Mouse (Mus musculus) embryonic facial prominence, embryonic 11.5 days (tissue): ENCODE data around the gene Prkag1. TPM values are rescaled to one million over a fixed set of nuclear protein-coding genes. Genes with fewer than 3 reads are reported as not detected.

Experiments
- ATAC-seq: fragments of 200-750 bp; cut with Nextera tagmentation; replicated peaks from 2 replicates; pipeline ENCODE4 v1.8.0; 2017; ENCODE audit warnings: low read depth; ENCODE audit not compliant: insufficient number of reproducible peaks, low FRiP score, low TSS enrichment
- DNase-seq: peaks from one replicate; pipeline ENCODE4 v3.0.0-alpha.2; 2015; ENCODE audit warnings: low spot score
- H3K27ac ChIP-seq: fragments of 300-500 bp; sonication (generic); replicated peaks from 2 replicates; pipeline ENCODE4 v1.5.1; 2014; ENCODE audit warnings: mild to moderate bottlenecking, low read depth, low read length, control low read depth
- H3K27me3 ChIP-seq: fragments of 300-500 bp; sonication (generic); 2 replicates; pipeline ENCODE4 v1.6.1; 2014; ENCODE audit warnings: mild to moderate bottlenecking, low read length, moderate library complexity, mixed read lengths; ENCODE audit not compliant: control insufficient read depth, insufficient read depth
- H3K36me3 ChIP-seq: fragments of 300-500 bp; sonication (generic); replicated peaks from 2 replicates; pipeline ENCODE4 v1.6.1; 2014; ENCODE audit warnings: low read depth, mild to moderate bottlenecking, low read length, moderate library complexity, mixed read lengths; ENCODE audit not compliant: control insufficient read depth, insufficient read depth
- H3K4me1 ChIP-seq: fragments of 300-500 bp; sonication (generic); 2 replicates; pipeline ENCODE4 v1.6.1; 2014; ENCODE audit warnings: low read length, mixed read lengths; ENCODE audit not compliant: control insufficient read depth, insufficient read depth
- H3K4me2 ChIP-seq: fragments of 300-500 bp; sonication (generic); 2 replicates; pipeline ENCODE4 v1.6.1; 2014; ENCODE audit warnings: low read depth, mild to moderate bottlenecking, control low read depth, low read length, moderate library complexity
- H3K4me3 ChIP-seq: fragments of 300-500 bp; sonication (generic); 2 replicates; pipeline ENCODE4 v1.5.1; 2014; ENCODE audit warnings: low read depth, low read length, control low read depth
- H3K9ac ChIP-seq: fragments of 300-500 bp; sonication (generic); replicated peaks from 2 replicates; pipeline ENCODE4 v1.6.1; 2014; ENCODE audit warnings: mild to moderate bottlenecking, control low read depth, low read length
- H3K9me3 ChIP-seq: fragments of 300-500 bp; sonication (generic); replicated peaks from 2 replicates; pipeline ENCODE4 v1.6.1; 2016; ENCODE audit warnings: mild to moderate bottlenecking, low read length, inconsistent platforms, mixed read lengths; ENCODE audit not compliant: control insufficient read depth
- WGBS: fragments of 180-500 bp; shearing (Covaris S2); extraction: QIAGEN DNeasy Blood & Tissue Kit; methylation state at CpG from one replicate; pipeline ENCODE4 v1.1.7; 2014; 5-methylcytosine and 5-hydroxymethylcytosine counted together
- polyA plus RNA-seq: library from polyadenylated mRNA; unstranded; fragments of >200 nt; fragmentation: Nextera tagmentation; extraction: Ambion mirVana; gene quantifications from 2 replicates; pipeline ENCODE4 v1.2.1, GENCODE M21; 2014

The Prkag1 gene
- polyA plus RNA-seq, 1 experiment from 2014 or later = 69.8 TPM

- 89% methylated on average over 16 of the region's 16 CpGs for WGBS
- Histone ChIP-seq H3K27me3 (no peaks in the 10 kb centered on the region), H3K27ac (no peak overlapping the region), H3K9ac (no peak overlapping the region), H3K4me3 (no peak overlapping the region), H3K36me3 (peaks cover 72% of the 10 kb centered on the region), H3K9me3 (no peaks in the 10 kb centered on the region), H3K4me1 (no peaks in the 10 kb centered on the region), H3K4me2 (no peak overlapping the region)
- no peak for DNase-seq
- no peak for ATAC-seq
Observed at GRCm38 (mm10) chr15:98849956-98850600, 18.8 kb upstream of the Prkag1 start.

- Histone ChIP-seq H3K9ac (no peak overlapping the region), H3K27me3 (no peaks in the 10 kb centered on the region), H3K4me3 (no peak overlapping the region), H3K4me1 (no peaks in the 10 kb centered on the region), H3K9me3 (no peaks in the 10 kb centered on the region), H3K36me3 (peaks cover 75% of the 10 kb centered on the region), H3K27ac (no peak overlapping the region), H3K4me2 (no peak overlapping the region)
- DNase-seq (no peak), ATAC-seq (no peak)
- WGBS = 98% methylated on average over 11 of the region's 11 CpGs
Observed at GRCm38 (mm10) chr15:98849165-98849564, 17.8 kb upstream of the Prkag1 start.

- Histone ChIP-seq H3K27me3 (no peaks in the 10 kb centered on the region), H3K4me3 (no peak overlapping the region), H3K4me2 (no peak overlapping the region), H3K4me1 (no peaks in the 10 kb centered on the region), H3K9ac (no peak overlapping the region), H3K9me3 (no peaks in the 10 kb centered on the region), H3K27ac (no peak overlapping the region), H3K36me3 (peaks cover 60% of the 10 kb centered on the region)
- WGBS = 92% methylated on average over 8 of the region's 8 CpGs
- ATAC-seq = no peak
- no peak for DNase-seq
Observed at GRCm38 (mm10) chr15:98846140-98846539, 14.8 kb upstream of the Prkag1 start.

GRCm38 (mm10) chr15:98845149-98845548, 13.8 kb upstream of the Prkag1 start:
- no peak for DNase-seq
- Histone ChIP-seq H3K4me3 (no peak overlapping the region), H3K9me3 (no peaks in the 10 kb centered on the region), H3K36me3 (peaks cover 54% of the 10 kb centered on the region), H3K27ac (no peak overlapping the region), H3K9ac (no peak overlapping the region), H3K27me3 (no peaks in the 10 kb centered on the region), H3K4me2 (no peak overlapping the region), H3K4me1 (no peaks in the 10 kb centered on the region)
- WGBS = 98% methylated on average over 2 of the region's 2 CpGs
- no peak for ATAC-seq

DNA sequence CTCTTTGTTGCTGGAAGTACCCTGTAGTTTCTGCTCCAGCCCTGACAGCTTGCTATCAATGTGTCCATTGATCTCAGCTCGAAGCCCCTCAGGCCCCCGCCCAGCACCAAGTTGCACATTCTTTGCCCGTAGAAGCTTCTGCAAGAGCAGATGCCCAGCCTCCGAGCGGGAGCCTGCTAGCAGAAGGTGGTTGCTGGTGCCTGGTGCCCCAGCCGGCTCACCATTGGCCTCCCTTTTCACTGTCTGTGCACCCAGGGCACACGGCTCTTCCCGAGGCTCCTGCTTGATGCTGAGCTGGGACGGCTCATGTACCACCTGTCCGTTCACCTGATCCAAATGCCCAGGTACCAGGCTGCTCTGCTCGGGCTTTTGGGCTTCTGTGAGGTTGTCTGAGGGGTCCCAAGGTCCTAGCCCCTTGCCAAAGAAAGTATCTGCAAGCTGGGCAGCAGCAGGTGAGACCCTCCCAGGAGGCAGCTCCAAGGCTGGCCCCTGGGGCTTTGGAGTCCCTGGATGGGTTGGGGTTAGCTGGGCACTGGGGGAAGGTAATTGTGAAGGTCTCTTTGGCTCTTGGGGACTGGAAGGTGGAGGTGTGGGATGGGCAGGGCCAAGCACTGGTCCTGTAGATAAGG, 12.4 kb upstream of the Prkag1 start:
- H3K4me1 ChIP-seq = no peaks in the 10 kb centered on the region
- no peak for ATAC-seq
- no peak overlapping the region for H3K9ac ChIP-seq
- no peak for DNase-seq
- 89% methylated on average over 11 of the region's 11 CpGs for WGBS
- H3K9me3 ChIP-seq = no peaks in the 10 kb centered on the region
- no peak overlapping the region for H3K4me2 ChIP-seq
- H3K4me3 ChIP-seq = no peak overlapping the region
- H3K36me3 ChIP-seq = peaks cover 51% of the 10 kb centered on the region
- H3K27ac ChIP-seq = no peak overlapping the region
- no peaks in the 10 kb centered on the region for H3K27me3 ChIP-seq

- H3K4me1 ChIP-seq = no peaks in the 10 kb centered on the region
- peaks cover 37% of the 10 kb centered on the region for H3K36me3 ChIP-seq
- no peak overlapping the region for H3K9ac ChIP-seq
- DNase-seq (no peak), ATAC-seq (no peak)
- WGBS = 96% methylated on average over 30 of the region's 30 CpGs
- no peak overlapping the region for H3K27ac ChIP-seq
- no peaks in the 10 kb centered on the region for H3K9me3 ChIP-seq
- no peak overlapping the region for H3K4me3 ChIP-seq
- H3K4me2 ChIP-seq = no peak overlapping the region
- H3K27me3 ChIP-seq = no peaks in the 10 kb centered on the region
Observed at GRCm38 (mm10) chr15:98839671-98840585, 8.6 kb upstream of the Prkag1 start.

GRCm38 (mm10) chr15:98839161-98839560, 7.8 kb upstream of the Prkag1 start:
- H3K27me3 ChIP-seq = no peaks in the 10 kb centered on the region
- no peaks in the 10 kb centered on the region for H3K9me3 ChIP-seq
- no peak overlapping the region for H3K4me3 ChIP-seq
- peaks cover 37% of the 10 kb centered on the region for H3K36me3 ChIP-seq
- no peak overlapping the region for H3K9ac ChIP-seq
- H3K4me2 ChIP-seq = no peak overlapping the region
- DNase-seq = no peak
- ATAC-seq = no peak
- no peaks in the 10 kb centered on the region for H3K4me1 ChIP-seq
- H3K27ac ChIP-seq = no peak overlapping the region
- WGBS = 96% methylated on average over 14 of the region's 14 CpGs

DNA sequence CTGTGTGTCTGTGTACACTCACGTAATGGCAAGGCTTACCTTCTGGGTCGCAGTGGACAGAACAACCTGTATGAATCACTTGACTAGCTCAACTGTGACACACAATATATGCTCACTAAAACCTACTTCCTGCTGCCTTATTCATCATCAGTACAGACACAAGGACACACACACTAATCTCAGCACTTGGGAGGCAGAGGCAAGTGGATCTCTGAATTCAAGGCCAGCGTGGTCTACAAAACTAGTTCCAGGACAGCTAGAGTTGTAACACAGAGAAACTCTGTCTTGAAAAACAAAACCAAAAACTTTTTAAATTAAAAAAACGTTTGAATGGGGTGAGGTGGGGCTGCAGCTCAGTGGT, 6.4 kb upstream of the Prkag1 start:
- ATAC-seq (no peak), DNase-seq (no peak)
- H3K27me3 ChIP-seq = no peaks in the 10 kb centered on the region
- 74% methylated on average over 4 of the region's 4 CpGs for WGBS
- no peak overlapping the region for H3K4me2 ChIP-seq
- no peak overlapping the region for H3K27ac ChIP-seq
- no peak overlapping the region for H3K4me3 ChIP-seq
- peaks cover 29% of the 10 kb centered on the region for H3K36me3 ChIP-seq
- no peaks in the 10 kb centered on the region for H3K9me3 ChIP-seq
- no peak overlapping the region for H3K9ac ChIP-seq
- H3K4me1 ChIP-seq = no peaks in the 10 kb centered on the region
